Comparison of ENCODE assay signal across 11 mouse cellular contexts in genomic region chr14:33683701-33684100, GRCm38 (mm10).
A peak's percentile ranks its signal among the peaks of the same experiment; 100 is the strongest.
DNase-seq lines count a peak whose midpoint lies in the region; ATAC-seq and TF ChIP-seq lines count a peak whose summit lies in the region.
"Had no signal": no experiment of that assay in that cellular context is flagged by ENCODE, and none has a peak within 500 bp of the region (broad histone marks: within the 10 kb centered on the region; RNA-seq: fewer than 3 reads in every experiment).

No protein-coding gene starts in this region.

- H3K36me3 ChIP-seq in hindbrain, embryonic 11.5 days (ENCODE audit: control insufficient read depth, insufficient read depth, low read length): no peaks in the 10 kb centered on the region
- H3K36me3 ChIP-seq in midbrain, embryonic 15.5 days (replicated peaks): no peaks in the 10 kb centered on the region
- H3K36me3 ChIP-seq: heart, embryonic 15.5 days had no signal

- no peak for TF ChIP-seq CTCF in brain, embryonic 14.5 days (IDR thresholded peaks at IDR 0.05; ENCODE audit: borderline replicate concordance, extremely low read depth, insufficient read depth, insufficient read length)

- H3K4me3 ChIP-seq in hindbrain, embryonic 11.5 days (ENCODE audit: low read depth, low read length): no peak overlapping the region
- no peak overlapping the region for H3K4me3 ChIP-seq in midbrain, embryonic 15.5 days
- H3K4me3 ChIP-seq: heart, embryonic 15.5 days had no signal

- ATAC-seq in frontal cortex, adult (ENCODE audit: low TSS enrichment): peak; percentile 55; the same call in 1 of the 2 replicates
- ATAC-seq in hindbrain, embryonic 11.5 days (ENCODE audit: low FRiP score): peak; percentile 97
- peak; percentile 96 for ATAC-seq in midbrain, embryonic 15.5 days (replicated peaks)

- no peak for TF ChIP-seq POLR2A in brain, embryonic 14.5 days (IDR thresholded peaks at IDR 0.05; ENCODE audit: borderline replicate concordance, extremely low read depth, insufficient read depth, insufficient read length, poor library complexity, severe bottlenecking)

- 0 out of 2 replicates have a peak overlapping the region, but pooled peaks have one; percentile 19 for H3K9ac ChIP-seq in hindbrain, embryonic 11.5 days (ENCODE audit: low read depth, low read length)
- no peak overlapping the region for H3K9ac ChIP-seq in midbrain, embryonic 15.5 days
- H3K9ac ChIP-seq: heart, embryonic 15.5 days had no signal

- H3K4me2 ChIP-seq in hindbrain, embryonic 11.5 days (replicated peaks; ENCODE audit: low read depth, low read length): no peak overlapping the region
- no peak overlapping the region for H3K4me2 ChIP-seq in midbrain, embryonic 15.5 days
- H3K4me2 ChIP-seq: heart, embryonic 15.5 days had no signal

- 28% methylated on average over 13 of the region's 13 CpGs for WGBS in hindbrain, embryonic 11.5 days
- WGBS in midbrain, embryonic 15.5 days: 35% methylated on average over 13 of the region's 13 CpGs

- DNase-seq in frontal cortex, postnatal 25 days (ENCODE audit: low spot score in 2 of 2): no peak
- DNase-seq in brain, embryonic 14.5 days (ENCODE audit: low read depth): peak; percentile 91
- peak; percentile 65 for DNase-seq in hindbrain, embryonic 11.5 days (ENCODE audit: low spot score)
- no peak for DNase-seq in spleen, postnatal 10 days (ENCODE audit: low spot score in 2 of 2)
- no peak for DNase-seq in c-Kit-positive CD71-positive TER-119-positive erythroid progenitor cells, embryonic 14.5 days (ENCODE audit: low spot score)
- no peak for DNase-seq in heart, postnatal 25 days (ENCODE audit: low spot score)
- DNase-seq: cerebellum, adult 18-20 months; lung, adult 2 months had no signal

- no peaks in the 10 kb centered on the region for H3K4me1 ChIP-seq in hindbrain, embryonic 11.5 days (replicated peaks; ENCODE audit: control insufficient read depth, insufficient read depth, low read length)
- peaks cover 8% of the 10 kb centered on the region for H3K4me1 ChIP-seq in midbrain, embryonic 15.5 days

- no peak overlapping the region for H3K27ac ChIP-seq in hindbrain, embryonic 11.5 days (ENCODE audit: low read depth, low read length)
- H3K27ac ChIP-seq in midbrain, embryonic 15.5 days: peak overlapping the region; percentile 36; the same call in 1 of the 2 replicates
- H3K27ac ChIP-seq: heart, embryonic 15.5 days had no signal

- no peaks in the 10 kb centered on the region for H3K27me3 ChIP-seq in hindbrain, embryonic 11.5 days (ENCODE audit: control insufficient read depth, insufficient read depth, low read length)
- no peaks in the 10 kb centered on the region for H3K27me3 ChIP-seq in midbrain, embryonic 15.5 days (replicated peaks)
- H3K27me3 ChIP-seq: heart, embryonic 15.5 days had no signal

- no peaks in the 10 kb centered on the region for H3K9me3 ChIP-seq in hindbrain, embryonic 11.5 days (ENCODE audit: control insufficient read depth, low read length)
- no peaks in the 10 kb centered on the region for H3K9me3 ChIP-seq in midbrain, embryonic 15.5 days
- H3K9me3 ChIP-seq: heart, embryonic 15.5 days had no signal

- intact Hi-C loops in heart, postnatal 25 days (cut with DNase I): no loop called here

Comparison
In these comparisons a context has a peak if more than half of its experiments do, and no peak if none do; other contexts are left out.
1. DNase-seq: peak in brain, embryonic 14.5 days (single experiment) and hindbrain, embryonic 11.5 days (single experiment); none in frontal cortex, postnatal 25 days (0 of 2), spleen, postnatal 10 days (0 of 2), c-Kit-positive CD71-positive TER-119-positive erythroid progenitor cells, embryonic 14.5 days (single experiment) and heart, postnatal 25 days (single experiment).
2. Peak in every context shown above with its lines, with median percentiles within 50 percentile points of each other: ATAC-seq.